ENCODE assay signal across 27 mouse cellular contexts in genomic region chr4:7960335-7960734, GRCm38 (mm10).
"Had no signal": no experiment of that assay in that cellular context is flagged by ENCODE, and none has a peak within 500 bp of the region (broad histone marks: within the 10 kb centered on the region; RNA-seq: fewer than 3 reads in every experiment).

No protein-coding gene starts in this region.

- H3K27ac ChIP-seq: heart, adult 2 months; heart, embryonic 13.5 days; heart, embryonic 15.5 days; hindbrain, embryonic 13.5 days; hindbrain, embryonic 15.5 days; hindbrain, postnatal 0 days; kidney, embryonic 15.5 days; kidney, postnatal 0 days; limb, embryonic 13.5 days; limb, embryonic 15.5 days; liver, embryonic 12.5 days; liver, embryonic 14.5 days had no signal

- DNase-seq: gastrocnemius, postnatal 14 days; gastrocnemius, postnatal 36 days; heart, adult 11 months; heart, adult 2 months; heart, postnatal 14 days; heart, postnatal 36 days; kidney, adult 11 months; kidney, adult 2 months; kidney, adult 9 months; kidney, postnatal 14 days; kidney, postnatal 36 days; layer of hippocampus, adult 9-11 months; layer of hippocampus, postnatal 36 days; left cerebral cortex, postnatal 4 days had no signal

- ATAC-seq: hindbrain, postnatal 0 days; intestine, embryonic 16.5 days; liver, embryonic 12.5 days had no signal

- H3K4me1 ChIP-seq: heart, embryonic 13.5 days; heart, embryonic 15.5 days; hindbrain, embryonic 13.5 days; hindbrain, embryonic 15.5 days; kidney, embryonic 15.5 days; limb, embryonic 13.5 days; liver, embryonic 12.5 days had no signal

- H3K4me3 ChIP-seq: heart, adult 2 months; heart, embryonic 13.5 days; heart, embryonic 15.5 days; hindbrain, embryonic 13.5 days; hindbrain, embryonic 15.5 days; kidney, embryonic 15.5 days; limb, embryonic 13.5 days; limb, embryonic 15.5 days; liver, embryonic 12.5 days had no signal

- H3K9me3 ChIP-seq: heart, embryonic 13.5 days; heart, embryonic 15.5 days; hindbrain, embryonic 13.5 days; hindbrain, embryonic 15.5 days; kidney, embryonic 15.5 days; limb, embryonic 13.5 days; limb, embryonic 15.5 days; liver, embryonic 12.5 days had no signal

- H3K9ac ChIP-seq: heart, embryonic 13.5 days; heart, embryonic 15.5 days; hindbrain, embryonic 13.5 days; hindbrain, embryonic 15.5 days; kidney, embryonic 15.5 days; limb, embryonic 13.5 days; limb, embryonic 15.5 days; liver, embryonic 12.5 days; liver, embryonic 14.5 days had no signal

- H3K36me3 ChIP-seq: heart, embryonic 13.5 days; heart, embryonic 15.5 days; hindbrain, embryonic 13.5 days; hindbrain, embryonic 15.5 days; kidney, embryonic 15.5 days; limb, embryonic 13.5 days; limb, embryonic 15.5 days; liver, embryonic 12.5 days had no signal

- H3K4me2 ChIP-seq: heart, embryonic 11.5 days; heart, embryonic 13.5 days; heart, embryonic 15.5 days; hindbrain, embryonic 13.5 days; hindbrain, embryonic 15.5 days; kidney, embryonic 15.5 days; limb, embryonic 13.5 days; limb, embryonic 15.5 days; liver, embryonic 12.5 days had no signal

- H3K27me3 ChIP-seq: heart, embryonic 13.5 days; heart, embryonic 15.5 days; hindbrain, embryonic 13.5 days; hindbrain, embryonic 15.5 days; kidney, embryonic 15.5 days; limb, embryonic 13.5 days; limb, embryonic 15.5 days; liver, embryonic 12.5 days had no signal
